Mouse (Mus musculus) stomach, embryonic 15.5 days (tissue): Measurements from ENCODE around the gene Mfsd6. TPM values are rescaled to one million over a fixed set of nuclear protein-coding genes. Genes with fewer than 3 reads are reported as not detected.

Source experiments
- ATAC-seq: fragments of 200-750 bp; cut with Nextera tagmentation; 2 replicates; pipeline ENCODE4 v1.8.0; 2017; ENCODE audit warnings: low read depth, moderate number of reproducible peaks, moderate TSS enrichment; ENCODE audit not compliant: insufficient read depth, low FRiP score
- H3K27ac ChIP-seq: fragments of 300-500 bp; sonication (generic); 2 replicates; pipeline ENCODE4 v1.5.1; 2015; ENCODE audit warnings: mild to moderate bottlenecking, inconsistent platforms
- H3K27me3 ChIP-seq: fragments of 300-500 bp; sonication (generic); replicated peaks from 2 replicates; pipeline ENCODE4 v1.6.1; 2015; ENCODE audit warnings: inconsistent platforms
- H3K36me3 ChIP-seq: fragments of 300-500 bp; sonication (generic); 2 replicates; pipeline ENCODE4 v1.6.1; 2015; ENCODE audit warnings: inconsistent platforms
- H3K4me1 ChIP-seq: fragments of 300-500 bp; sonication (generic); 2 replicates; pipeline ENCODE4 v1.6.1; 2015; ENCODE audit warnings: inconsistent platforms
- H3K4me2 ChIP-seq: fragments of 300-500 bp; sonication (generic); 2 replicates; pipeline ENCODE4 v1.6.1; 2015; ENCODE audit warnings: mild to moderate bottlenecking, inconsistent platforms
- H3K4me3 ChIP-seq: fragments of 300-500 bp; sonication (generic); replicated peaks from 2 replicates; pipeline ENCODE4 v1.5.1; 2015; ENCODE audit warnings: inconsistent platforms
- H3K9ac ChIP-seq: fragments of 300-500 bp; sonication (generic); 2 replicates; pipeline ENCODE4 v1.6.1; 2015; ENCODE audit warnings: inconsistent platforms
- H3K9me3 ChIP-seq: fragments of 300-500 bp; sonication (generic); 2 replicates; pipeline ENCODE4 v1.6.1; 2016; ENCODE audit warnings: inconsistent platforms
- WGBS: fragments of 180-500 bp; shearing (Covaris S2); methylation state at CpG from one replicate; pipeline ENCODE4 v1.1.7; 2015; 5-methylcytosine and 5-hydroxymethylcytosine counted together
- polyA plus RNA-seq: library from polyadenylated mRNA; unstranded; fragments of >200 nt; fragmentation: Nextera tagmentation; extraction: Ambion mirVana; gene quantifications from 2 replicates; pipeline ENCODE4 v1.2.1, GENCODE M21; 2015

Mfsd6 gene
- polyA plus RNA-seq, 1 experiment from 2014 or later: 4.0 TPM

DNA sequence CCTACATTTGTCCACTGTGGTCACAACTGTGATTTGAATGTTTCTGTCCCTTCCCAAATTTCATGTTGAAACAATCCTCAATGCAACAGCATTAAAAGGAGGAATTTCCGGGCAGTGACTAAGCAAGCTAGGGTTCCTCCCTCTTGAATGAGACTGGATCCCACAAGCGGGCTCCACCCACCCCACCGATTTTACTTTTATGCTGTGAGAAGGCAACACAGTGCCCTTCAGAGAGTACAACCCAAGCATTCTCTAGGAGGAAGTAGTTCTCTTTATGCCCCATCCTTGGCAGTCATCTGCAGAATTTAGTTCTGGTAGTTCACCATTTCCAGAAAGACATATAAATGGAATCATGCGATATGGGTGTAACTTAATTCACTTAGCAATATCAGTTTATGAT lies 6.9 kb upstream of the Mfsd6 start:
- H3K9me3 ChIP-seq: no peaks in the 10 kb centered on the region
- H3K27ac ChIP-seq: no peak overlapping the region
- no peak overlapping the region for H3K9ac ChIP-seq
- H3K36me3 ChIP-seq: no peaks in the 10 kb centered on the region
- no peak overlapping the region for H3K4me2 ChIP-seq
- no peaks in the 10 kb centered on the region for H3K4me1 ChIP-seq
- H3K4me3 ChIP-seq: no peak overlapping the region
- ATAC-seq: no peak
- 76% methylated on average over 4 of the region's 4 CpGs for WGBS
- no peaks in the 10 kb centered on the region for H3K27me3 ChIP-seq

DNA sequence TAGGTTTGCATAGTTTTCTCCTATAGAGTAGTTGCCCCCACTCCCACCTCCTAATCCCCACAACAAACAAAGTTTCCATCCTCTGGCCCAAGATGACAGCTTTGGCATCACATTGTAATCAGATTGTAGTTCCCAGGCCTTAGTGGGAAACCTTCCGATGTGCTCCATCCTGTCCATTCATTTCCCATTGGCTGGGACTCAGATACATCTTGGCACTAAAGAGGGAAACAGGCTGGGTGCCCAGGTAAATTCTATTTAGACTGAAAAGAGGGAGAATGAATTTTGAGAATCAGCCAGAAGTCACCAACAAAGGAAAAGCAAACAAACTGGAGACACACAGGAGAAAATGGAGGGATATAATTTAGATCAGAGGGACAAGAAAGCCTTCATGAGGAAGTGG lies 3.0 kb upstream of the Mfsd6 start:
- Histone ChIP-seq H3K9me3 (no peaks in the 10 kb centered on the region), H3K27me3 (0 out of 2 replicates have a peak, but pooled peaks cover 2% of the 10 kb centered on the region), H3K9ac (no peak overlapping the region), H3K4me1 (no peaks in the 10 kb centered on the region), H3K4me3 (no peak overlapping the region), H3K4me2 (no peak overlapping the region), H3K27ac (no peak overlapping the region), H3K36me3 (no peaks in the 10 kb centered on the region)
- 85% methylated on average over 1 of the region's 1 CpGs for WGBS
- no peak for ATAC-seq

DNA sequence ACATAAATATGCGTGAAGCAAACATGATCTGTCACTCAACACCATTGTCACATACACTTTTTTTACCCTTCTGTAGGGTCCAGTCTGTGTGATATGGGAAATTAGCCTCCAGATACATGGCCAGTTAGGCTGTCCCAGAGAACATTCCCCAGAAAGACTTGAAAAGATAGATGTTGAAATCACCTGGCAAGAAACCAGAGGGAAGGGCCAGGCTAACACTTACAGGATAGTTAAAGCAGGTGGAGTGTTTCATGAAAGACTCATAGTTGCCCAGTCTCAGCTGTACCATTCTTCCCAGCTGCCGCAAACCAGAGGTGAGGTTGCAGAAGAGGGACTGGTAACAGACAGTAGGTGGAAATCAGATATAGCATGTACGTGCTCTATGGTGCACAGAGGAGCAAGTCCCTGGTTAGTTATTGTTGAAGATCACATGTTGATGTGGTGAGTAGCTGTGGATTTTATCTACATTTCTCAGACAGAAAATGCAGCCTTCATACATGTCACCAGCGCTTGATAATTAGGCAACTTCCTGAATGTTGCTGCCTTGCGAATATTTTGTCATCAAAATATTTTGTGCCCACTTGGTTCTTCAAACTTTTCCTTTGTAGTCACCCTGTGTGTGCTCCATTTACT lies 1.7 kb upstream of the Mfsd6 start:
- WGBS: 87% methylated on average over 5 of the region's 5 CpGs
- H3K9me3 ChIP-seq: no peaks in the 10 kb centered on the region
- H3K9ac ChIP-seq: no peak overlapping the region
- no peak overlapping the region for H3K27ac ChIP-seq
- H3K4me3 ChIP-seq: no peak overlapping the region
- no peaks in the 10 kb centered on the region for H3K4me1 ChIP-seq
- 0 out of 2 replicates have a peak, but pooled peaks cover 2% of the 10 kb centered on the region for H3K27me3 ChIP-seq
- ATAC-seq: no peak
- H3K4me2 ChIP-seq: no peak overlapping the region
- no peaks in the 10 kb centered on the region for H3K36me3 ChIP-seq

DNA sequence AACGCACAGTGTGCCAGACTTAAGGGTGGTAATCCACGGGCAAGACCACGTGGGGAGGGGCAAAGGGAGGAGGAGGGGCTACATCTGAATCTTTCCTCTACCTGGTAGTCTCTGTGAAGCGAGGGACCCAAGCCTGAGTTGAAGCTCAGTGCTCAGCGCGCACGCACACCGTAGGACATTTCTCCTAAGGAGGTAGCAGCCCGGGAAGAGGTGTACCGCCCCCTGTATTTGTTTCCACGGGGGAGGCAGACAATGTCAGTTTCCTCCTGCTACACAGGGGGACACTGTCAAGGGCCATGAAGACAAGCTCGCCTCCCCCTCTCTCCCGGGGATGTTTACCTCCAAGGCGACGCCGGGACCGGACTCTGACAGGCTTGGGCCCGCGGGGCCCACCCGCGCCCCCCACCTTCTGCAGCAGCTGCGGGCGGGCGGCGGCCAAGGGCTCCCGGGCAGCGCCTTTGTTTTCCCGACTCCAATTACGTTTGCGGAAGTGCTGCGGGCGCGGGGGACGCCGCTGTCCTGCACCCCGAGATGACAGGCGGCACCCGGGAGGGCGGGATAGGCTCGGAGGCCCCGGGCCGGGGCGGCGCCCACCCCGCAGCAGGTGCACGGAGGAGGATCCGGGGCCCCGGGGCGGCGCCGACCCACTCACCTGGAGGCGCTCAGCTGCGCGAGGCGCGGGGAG lies 749 bp downstream of the Mfsd6 start:
- under 1% methylated on average over 50 of the region's 56 CpGs for WGBS
- peak; percentile 74 for ATAC-seq
- no peaks in the 10 kb centered on the region for H3K36me3 ChIP-seq
- H3K9me3 ChIP-seq: no peaks in the 10 kb centered on the region
- peak overlapping the region; percentile 77 for H3K27ac ChIP-seq
- peak overlapping the region; percentile 86 for H3K4me3 ChIP-seq
- H3K27me3 ChIP-seq: 0 out of 2 replicates have a peak, but pooled peaks cover 2% of the 10 kb centered on the region
- no peaks in the 10 kb centered on the region for H3K4me1 ChIP-seq
- H3K9ac ChIP-seq: peak overlapping the region; percentile 50
- peak overlapping the region; percentile 95 for H3K4me2 ChIP-seq

DNA sequence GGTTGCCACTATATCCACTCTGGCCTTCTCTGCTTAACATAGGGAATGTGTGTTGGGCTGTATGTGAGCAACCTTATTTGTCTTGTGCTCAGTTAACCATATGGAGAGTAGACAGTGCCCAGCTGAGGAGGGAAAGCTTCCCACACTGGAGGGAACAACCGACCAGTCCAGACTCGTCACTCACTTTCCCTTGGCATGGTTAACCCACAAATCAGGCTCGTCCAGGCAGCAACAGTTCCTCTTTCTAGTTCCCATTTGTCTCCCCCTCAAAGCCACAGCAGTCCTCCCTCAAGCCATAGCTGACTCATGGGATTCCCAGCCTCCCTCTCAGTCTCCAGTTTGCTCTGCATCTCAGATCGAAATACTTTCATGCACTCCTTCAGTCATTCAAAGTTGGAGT lies 4.7 kb downstream of the Mfsd6 start:
- H3K36me3 ChIP-seq: no peaks in the 10 kb centered on the region
- no peak for ATAC-seq
- H3K27me3 ChIP-seq: 0 out of 2 replicates have a peak, but pooled peaks cover 2% of the 10 kb centered on the region
- no peaks in the 10 kb centered on the region for H3K9me3 ChIP-seq
- H3K4me2 ChIP-seq: no peak overlapping the region
- no peak overlapping the region for H3K27ac ChIP-seq
- no peak overlapping the region for H3K4me3 ChIP-seq
- no peak overlapping the region for H3K9ac ChIP-seq
- H3K4me1 ChIP-seq: no peaks in the 10 kb centered on the region
- 40% methylated on average over 4 of the region's 4 CpGs for WGBS

GRCm38 (mm10) chr1:52719096-52719495 lies 8.2 kb downstream of the Mfsd6 start:
- Histone ChIP-seq H3K9ac (no peak overlapping the region), H3K9me3 (no peaks in the 10 kb centered on the region), H3K4me2 (no peak overlapping the region), H3K27me3 (no peaks in the 10 kb centered on the region), H3K4me1 (no peaks in the 10 kb centered on the region), H3K4me3 (no peak overlapping the region), H3K36me3 (no peaks in the 10 kb centered on the region), H3K27ac (no peak overlapping the region)
- no peak for ATAC-seq
- WGBS: 68% methylated on average over 5 of the region's 5 CpGs

GRCm38 (mm10) chr1:52718068-52718748 lies 9.1 kb downstream of the Mfsd6 start:
- ATAC-seq: no peak
- no peaks in the 10 kb centered on the region for H3K4me1 ChIP-seq
- H3K9ac ChIP-seq: no peak overlapping the region
- no peak overlapping the region for H3K27ac ChIP-seq
- H3K4me2 ChIP-seq: no peak overlapping the region
- no peak overlapping the region for H3K4me3 ChIP-seq
- H3K9me3 ChIP-seq: no peaks in the 10 kb centered on the region
- H3K36me3 ChIP-seq: no peaks in the 10 kb centered on the region
- no peaks in the 10 kb centered on the region for H3K27me3 ChIP-seq
- 58% methylated on average over 3 of the region's 3 CpGs for WGBS

GRCm38 (mm10) chr1:52714451-52714850 lies 12.8 kb downstream of the Mfsd6 start:
- H3K9ac ChIP-seq: no peak overlapping the region
- no peak for ATAC-seq
- H3K27ac ChIP-seq: no peak overlapping the region
- no peaks in the 10 kb centered on the region for H3K27me3 ChIP-seq
- H3K9me3 ChIP-seq: no peaks in the 10 kb centered on the region
- 81% methylated on average over 1 of the region's 1 CpGs for WGBS
- H3K4me2 ChIP-seq: no peak overlapping the region
- H3K36me3 ChIP-seq: no peaks in the 10 kb centered on the region
- no peak overlapping the region for H3K4me3 ChIP-seq
- H3K4me1 ChIP-seq: no peaks in the 10 kb centered on the region

GRCm38 (mm10) chr1:52714021-52714420 lies 13.2 kb downstream of the Mfsd6 start:
- no peaks in the 10 kb centered on the region for H3K9me3 ChIP-seq
- WGBS: 58% methylated on average over 3 of the region's 3 CpGs
- ATAC-seq: no peak

GRCm38 (mm10) chr1:52708745-52709144 lies 18.5 kb downstream of the Mfsd6 start:
- no peak overlapping the region for H3K4me2 ChIP-seq
- H3K9me3 ChIP-seq: no peaks in the 10 kb centered on the region
- H3K27me3 ChIP-seq: no peaks in the 10 kb centered on the region
- ATAC-seq: no peak
- no peak overlapping the region for H3K9ac ChIP-seq
- WGBS: 78% methylated on average over 6 of the region's 6 CpGs
- no peaks in the 10 kb centered on the region for H3K4me1 ChIP-seq
- H3K4me3 ChIP-seq: no peak overlapping the region
- H3K36me3 ChIP-seq: no peaks in the 10 kb centered on the region
- H3K27ac ChIP-seq: no peak overlapping the region

More at GRCm38 (mm10) chr1:52714021-52714420, 13.2 kb downstream of the Mfsd6 start:
- H3K27ac ChIP-seq: no peak overlapping the region
- no peak overlapping the region for H3K4me3 ChIP-seq
- H3K27me3 ChIP-seq: no peaks in the 10 kb centered on the region
- H3K4me2 ChIP-seq: no peak overlapping the region
- H3K36me3 ChIP-seq: no peaks in the 10 kb centered on the region
- H3K9ac ChIP-seq: no peak overlapping the region
- no peaks in the 10 kb centered on the region for H3K4me1 ChIP-seq

DNA sequence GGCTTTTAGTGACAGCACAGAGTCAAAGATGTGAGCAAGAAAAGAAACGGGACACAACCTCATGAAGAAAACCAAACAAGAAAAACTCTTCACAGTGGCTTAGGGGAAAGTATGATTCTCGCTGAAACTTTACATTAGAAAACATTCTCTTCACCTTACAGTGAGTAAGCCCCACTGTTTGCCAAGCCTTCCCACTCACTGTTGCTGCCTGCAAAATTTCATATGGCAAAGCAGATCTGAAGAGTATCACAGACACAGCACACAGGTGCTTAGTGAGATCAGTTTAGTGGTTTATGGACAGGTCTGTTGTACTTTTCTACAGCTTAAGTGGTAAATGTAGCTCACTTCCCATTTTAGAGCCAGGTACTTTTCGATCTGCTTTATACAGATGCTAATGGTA lies 20.2 kb downstream of the Mfsd6 start:
- Histone ChIP-seq H3K4me3 (no peak overlapping the region), H3K36me3 (no peaks in the 10 kb centered on the region), H3K4me1 (no peaks in the 10 kb centered on the region), H3K9ac (no peak overlapping the region), H3K27ac (no peak overlapping the region), H3K4me2 (no peak overlapping the region), H3K27me3 (no peaks in the 10 kb centered on the region), H3K9me3 (no peaks in the 10 kb centered on the region)
- WGBS: 80% methylated on average over 3 of the region's 3 CpGs
- ATAC-seq: no peak
